Mouse (Mus musculus) T-helper 17 cell (primary cell): ENCODE results near the gene Hnrnpc.
"Not testable (repeated sequence)": the region's sequence is repeated elsewhere in the genome, so short reads cannot be mapped to it uniquely, and the experiment has no call there.

Experiments
- in situ Hi-C, 2 experiments: fragments of 300-600 bp; cut with MboI, MseI; formaldehyde crosslinking; loops; 1 replicate in 1 of 2; 2 replicates in 1 of 2; pipeline ENCODE4 v1.15.1; 2025; ENCODE audit warnings: high pct_unique_total_duplicates in 2 of 2

Gene Hnrnpc

DNA sequence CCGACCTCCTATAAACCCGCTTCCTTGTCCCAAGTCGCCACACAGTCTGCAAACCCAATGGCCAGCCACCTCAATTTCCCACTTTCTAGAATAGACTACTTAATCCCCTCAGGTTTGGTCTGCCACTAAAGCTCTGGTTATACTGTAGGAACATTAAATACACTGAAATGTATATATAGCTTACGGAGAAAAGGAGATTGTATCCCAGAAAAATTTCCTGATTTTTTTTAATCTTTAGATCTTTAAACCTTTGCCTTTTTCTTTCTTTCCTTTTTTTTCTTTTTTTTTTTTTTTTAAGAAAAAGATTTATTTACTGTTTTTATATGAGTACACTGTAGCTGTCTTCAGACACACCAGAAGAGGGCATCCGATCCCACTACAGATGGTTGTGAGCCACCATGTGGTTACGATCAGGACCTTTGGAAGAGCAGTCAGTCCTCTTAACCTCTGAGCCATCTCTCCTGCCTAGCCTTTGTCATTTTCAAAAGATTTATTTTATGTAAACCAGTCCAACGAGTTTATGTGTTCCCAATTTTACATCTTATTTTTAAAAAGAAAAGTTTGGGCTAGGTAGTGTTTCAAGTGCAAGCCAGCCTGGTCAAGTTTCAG is 953 bp upstream of the Hnrnpc start:
- in situ Hi-C loops, result no loop called here

DNA sequence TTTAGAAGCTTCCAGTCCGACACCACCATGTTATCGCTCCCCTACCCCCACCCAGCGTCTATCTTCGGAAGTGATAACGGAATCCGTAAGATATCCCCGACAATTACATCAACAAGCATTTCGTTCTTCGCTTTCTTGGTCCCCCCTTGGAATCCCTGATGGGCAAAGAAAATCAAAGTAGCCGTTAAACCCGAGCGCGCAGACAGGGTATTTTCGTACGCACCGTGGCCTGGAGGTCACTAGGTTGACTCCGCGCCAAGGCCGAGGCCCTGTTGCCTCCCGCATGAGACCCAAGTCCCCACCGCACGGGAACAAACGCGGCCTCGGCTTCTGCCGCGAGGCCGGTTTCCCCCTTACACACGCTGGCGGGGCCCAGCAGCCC is 363 bp downstream of the Hnrnpc start:
- in situ Hi-C loops, result no loop called here

DNA sequence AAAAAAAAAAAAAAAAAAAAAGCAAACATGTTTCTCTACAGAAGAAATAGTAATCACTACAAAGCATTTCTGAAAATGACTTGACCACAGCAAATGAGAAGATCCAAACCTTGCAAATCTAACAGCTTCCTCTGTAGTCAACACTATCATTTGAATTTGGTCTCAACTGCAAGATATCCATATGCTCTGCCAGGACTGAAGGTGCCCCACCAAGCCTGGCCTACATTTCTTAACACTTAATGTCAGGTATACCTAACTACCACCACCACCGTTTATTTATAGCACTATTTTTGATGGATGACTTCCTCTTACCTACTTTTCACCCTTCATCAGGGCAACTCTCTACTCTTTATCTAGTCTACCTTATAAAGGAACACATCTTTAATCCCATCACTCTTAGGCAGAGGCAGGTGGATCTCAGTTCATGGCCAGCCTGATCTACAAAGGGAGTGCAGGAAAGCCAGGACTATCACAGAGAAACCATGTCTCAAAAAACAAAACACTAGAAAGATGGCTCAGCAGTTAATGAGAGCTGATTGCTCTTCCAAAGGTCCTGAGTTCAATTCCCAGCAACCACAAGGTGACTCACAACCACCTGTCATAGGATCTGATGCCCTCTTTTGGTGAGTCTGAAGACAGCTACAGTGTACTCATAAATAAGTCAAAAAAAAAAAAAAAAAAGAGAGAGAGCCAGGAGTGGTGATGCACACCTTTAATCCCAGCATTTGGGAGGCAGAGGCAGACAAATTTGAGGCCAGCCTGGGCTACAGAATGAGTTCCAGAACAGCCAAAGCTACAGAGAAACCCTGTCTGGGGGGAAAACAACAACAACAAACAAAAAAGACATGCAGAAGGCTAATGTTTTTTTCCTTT is 2.3 kb downstream of the Hnrnpc start:
- in situ Hi-C loops, result no loop called here

DNA sequence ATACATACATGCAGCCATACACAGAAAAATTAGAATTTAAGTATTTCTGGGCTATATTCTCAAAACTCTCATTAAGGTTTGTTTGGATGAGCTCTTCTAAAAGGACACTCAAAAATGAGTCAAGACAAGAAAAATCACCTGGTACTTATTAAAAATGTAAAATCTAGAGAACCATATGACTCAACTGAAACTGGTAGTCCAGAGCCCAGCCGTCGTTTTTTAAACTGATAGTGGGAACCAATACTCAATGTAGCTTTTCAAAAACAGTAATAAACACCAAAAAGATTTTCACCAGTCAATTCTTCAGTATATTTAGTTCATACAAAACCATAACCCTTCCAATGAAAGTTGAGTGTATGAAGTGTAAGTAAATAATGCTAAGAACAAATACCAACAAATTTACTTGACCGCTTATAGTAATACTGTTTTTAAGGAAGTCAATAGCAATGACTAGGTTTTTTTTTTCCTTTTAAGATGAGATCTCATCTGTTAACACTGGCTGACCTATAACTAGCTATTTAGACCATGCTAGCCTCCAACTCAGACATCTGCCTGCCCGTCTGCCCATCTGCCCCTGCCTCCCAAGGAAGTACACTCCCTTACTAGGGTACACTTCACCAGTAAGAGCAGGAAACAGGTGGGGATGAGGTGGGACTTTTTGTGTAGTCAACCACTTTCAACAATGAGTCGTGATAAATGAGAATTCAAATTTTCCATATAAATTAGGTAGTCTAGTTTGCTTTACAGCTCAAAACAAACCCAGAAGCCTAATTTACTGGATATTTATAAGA is 3.5 kb downstream of the Hnrnpc start:
- in situ Hi-C loops, result no loop called here

DNA sequence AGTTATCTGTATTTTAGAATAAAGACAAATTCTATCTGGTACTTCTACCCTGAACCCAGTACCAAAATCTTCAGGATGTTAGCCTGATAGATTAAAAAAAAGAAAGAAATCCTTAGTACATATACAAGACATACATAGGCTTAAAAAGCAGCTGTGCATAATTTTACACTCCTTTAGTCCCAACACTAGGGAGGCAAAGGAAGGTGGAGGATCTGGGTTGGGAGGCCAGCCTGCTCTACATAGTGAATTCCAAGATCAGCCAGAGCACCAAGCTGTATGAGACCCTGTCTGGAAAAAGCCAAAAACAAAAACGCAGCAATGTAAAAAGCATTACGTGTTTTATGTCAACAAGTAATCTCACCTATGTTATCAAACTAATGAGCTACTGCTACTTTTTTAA is 4.3 kb downstream of the Hnrnpc start:
- in situ Hi-C loops, result no loop called here

DNA sequence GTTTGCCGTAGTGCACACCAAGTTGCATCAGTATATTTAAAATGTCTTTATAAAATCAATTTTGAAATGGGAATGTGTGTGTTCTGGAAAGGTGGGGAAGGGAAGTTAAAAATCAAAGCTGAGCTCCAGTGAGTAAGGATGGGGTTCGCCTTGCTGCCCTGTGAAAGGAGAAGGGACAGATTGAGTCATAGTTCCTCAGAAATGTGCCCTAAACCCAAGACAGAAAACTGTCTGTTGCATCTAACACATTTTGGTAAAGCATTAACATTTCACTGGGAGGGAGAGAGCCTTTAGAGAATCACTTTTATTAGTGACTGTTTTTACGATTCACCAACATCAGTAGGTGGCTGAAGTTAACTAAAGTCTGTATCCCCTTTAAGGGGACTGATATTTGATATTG is 5.4 kb downstream of the Hnrnpc start:
- in situ Hi-C loops, result not testable (repeated sequence)

DNA sequence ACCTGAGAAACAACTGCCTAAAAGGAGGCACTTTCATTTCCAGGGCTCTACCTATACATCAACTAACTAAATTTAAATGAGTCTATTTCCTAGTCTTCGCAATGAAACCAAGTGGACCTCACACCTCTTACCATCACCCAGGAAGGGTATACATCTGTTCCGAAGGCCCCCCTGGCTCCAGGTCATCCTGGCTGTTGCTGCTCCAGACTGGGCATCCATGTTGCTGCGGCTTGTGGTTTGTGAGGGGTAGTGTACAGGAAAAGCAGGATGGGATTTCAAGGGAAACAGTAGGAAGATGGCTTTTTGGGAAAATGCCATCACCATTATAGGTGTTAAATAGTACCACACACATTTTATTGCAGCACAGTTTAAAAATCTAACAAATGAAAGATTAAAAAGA is 6.6 kb downstream of the Hnrnpc start:
- in situ Hi-C loops, result not testable (repeated sequence)

DNA sequence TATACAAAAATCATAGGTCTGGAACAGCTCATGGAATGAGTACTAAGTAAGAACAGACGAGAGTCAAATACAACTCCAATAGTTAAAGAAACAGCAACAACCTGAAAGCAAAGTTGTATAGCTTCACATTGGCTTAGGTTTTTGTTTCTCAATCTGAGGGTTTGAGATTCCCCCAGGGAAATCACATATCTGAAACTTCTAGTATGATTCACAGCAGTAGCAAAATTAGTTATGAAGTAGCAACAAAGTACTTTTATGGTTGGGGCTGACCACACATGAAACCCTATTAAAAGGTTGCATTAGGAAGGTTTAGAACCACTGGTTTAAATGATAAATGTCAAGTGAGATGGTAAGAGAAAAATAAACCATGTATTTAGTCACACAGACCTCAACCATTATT is 9.3 kb downstream of the Hnrnpc start:
- in situ Hi-C loops, result no loop called here

DNA sequence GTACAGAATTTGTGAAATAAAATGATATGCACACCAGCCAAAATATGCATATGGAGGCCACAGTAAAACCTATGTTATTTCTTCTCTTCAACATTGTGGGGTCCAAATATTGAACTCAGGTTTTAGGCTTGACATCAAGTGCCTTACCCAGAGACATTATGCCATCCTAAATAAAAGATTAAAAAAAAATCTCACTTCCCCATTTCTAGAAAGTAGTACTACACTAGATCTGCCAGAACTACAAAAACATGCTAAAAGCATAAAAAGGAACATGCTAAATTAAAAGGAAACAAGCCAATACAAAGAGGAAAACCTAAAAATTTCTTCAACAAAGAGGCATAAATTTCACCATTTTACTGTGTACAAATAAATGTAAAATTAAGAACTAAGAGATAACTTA is 20.7 kb downstream of the Hnrnpc start:
- in situ Hi-C loops, result no loop called here

DNA sequence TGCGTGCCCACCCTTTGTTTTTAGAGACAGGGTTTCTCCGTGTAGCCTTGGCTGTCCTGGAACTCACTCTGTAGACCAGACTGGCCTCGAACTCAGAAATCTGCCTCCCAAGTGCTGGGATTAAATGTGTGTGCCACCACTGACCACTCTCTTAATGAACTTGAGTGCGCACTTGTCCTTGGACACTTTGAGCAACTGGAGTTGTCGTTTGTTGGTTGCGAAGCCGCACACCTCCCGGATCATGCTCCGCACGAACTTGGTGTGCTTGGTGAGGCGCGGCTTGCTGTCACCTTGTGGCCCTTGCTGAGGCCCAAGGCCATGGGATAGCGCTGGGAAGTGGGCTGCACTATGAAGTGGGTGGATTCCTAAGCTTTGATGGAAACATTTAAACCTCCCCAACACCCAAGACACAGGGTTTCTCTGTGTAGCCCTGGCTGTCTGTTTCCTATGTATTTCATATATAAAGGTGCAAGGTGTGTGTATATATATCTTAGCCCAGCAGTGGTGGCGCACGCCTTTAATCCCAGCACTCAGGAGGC is 32.2 kb downstream of the Hnrnpc start:
- in situ Hi-C loops, result loop anchor here in 1 of 2 experiments (5.0 kb wide), 2 partner anchors 64 to 106 kb away; no protein-coding TSS in a partner anchor

DNA sequence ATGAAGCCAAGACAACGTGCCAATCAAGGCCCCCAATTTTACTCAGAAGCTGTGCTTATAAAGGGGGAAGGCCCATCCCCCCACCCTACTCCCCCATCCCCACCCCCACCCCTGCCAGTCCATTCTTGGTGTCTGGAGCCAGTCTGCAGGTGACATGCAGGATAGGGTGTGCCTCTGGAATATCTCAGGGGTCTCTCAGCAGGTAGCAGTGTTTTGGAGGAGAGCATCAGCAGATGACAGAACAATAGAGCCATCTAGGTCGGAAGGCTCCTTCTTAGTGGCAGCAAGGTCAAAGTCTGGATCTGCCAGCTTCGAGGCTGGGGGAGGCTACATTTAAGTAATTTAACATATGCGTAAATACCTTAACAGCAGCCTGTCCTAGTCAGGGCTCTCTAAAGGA is 37.7 kb downstream of the Hnrnpc start:
- in situ Hi-C loops, result no loop called here

DNA sequence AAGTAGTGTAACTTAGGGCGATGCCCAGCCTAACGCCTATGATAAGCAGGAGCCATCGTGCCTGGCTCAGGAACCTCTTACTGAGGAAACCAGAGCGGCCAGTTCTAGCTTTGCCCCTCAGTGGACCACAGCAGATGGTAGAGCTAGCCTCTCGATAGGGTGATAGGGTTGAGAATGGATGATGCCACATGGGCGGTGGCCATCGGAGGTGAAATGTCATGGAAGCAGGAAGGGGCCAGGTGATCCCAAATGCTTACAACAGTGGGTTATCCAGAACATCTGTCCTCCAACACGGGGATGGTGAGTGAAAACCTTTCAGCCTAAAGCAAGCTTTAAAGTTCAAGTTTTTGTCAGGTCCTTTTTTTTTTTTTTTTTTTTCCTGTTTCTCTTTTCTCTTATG is 42.0 kb downstream of the Hnrnpc start:
- in situ Hi-C loops, result no loop called here

DNA sequence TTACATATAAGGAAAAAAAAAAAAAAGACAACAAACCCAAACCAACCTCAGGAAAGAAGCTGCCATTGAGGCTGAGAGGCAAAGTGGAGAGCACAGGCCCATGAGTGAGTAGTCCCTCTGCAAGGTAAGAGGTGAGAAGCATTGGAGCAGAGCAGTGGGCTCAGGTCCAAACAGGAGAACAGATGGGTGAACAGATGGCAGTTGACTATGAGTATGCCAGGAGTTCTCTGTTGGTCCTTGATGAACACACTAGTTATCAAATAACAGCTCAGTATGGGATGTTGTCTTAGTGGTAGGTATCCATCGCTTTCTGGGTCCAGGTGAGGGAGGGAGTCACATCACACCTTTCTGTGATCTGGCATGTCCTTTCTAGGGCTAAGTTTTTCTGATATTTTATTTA is 43.0 kb downstream of the Hnrnpc start:
- in situ Hi-C loops, result no loop called here

DNA sequence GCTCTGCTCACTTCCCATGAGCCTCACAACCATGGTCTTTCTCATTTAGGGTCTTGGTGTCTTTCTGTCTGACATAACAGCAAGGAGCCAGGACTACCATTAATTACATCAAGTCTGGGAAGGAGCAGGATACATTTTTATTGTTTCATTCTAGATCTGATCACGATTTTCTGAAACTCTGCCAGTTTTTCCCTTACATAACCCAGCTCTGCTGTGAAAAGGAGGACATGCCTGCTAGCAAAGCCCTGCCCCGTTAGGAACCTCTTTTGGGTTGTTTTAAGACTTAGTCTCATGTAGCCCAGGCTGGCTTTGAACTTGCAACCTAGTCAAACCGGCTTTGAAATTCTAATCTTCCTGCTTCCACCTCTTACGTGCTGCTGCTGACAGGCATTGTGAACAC is 43.8 kb downstream of the Hnrnpc start:
- in situ Hi-C loops, result no loop called here

DNA sequence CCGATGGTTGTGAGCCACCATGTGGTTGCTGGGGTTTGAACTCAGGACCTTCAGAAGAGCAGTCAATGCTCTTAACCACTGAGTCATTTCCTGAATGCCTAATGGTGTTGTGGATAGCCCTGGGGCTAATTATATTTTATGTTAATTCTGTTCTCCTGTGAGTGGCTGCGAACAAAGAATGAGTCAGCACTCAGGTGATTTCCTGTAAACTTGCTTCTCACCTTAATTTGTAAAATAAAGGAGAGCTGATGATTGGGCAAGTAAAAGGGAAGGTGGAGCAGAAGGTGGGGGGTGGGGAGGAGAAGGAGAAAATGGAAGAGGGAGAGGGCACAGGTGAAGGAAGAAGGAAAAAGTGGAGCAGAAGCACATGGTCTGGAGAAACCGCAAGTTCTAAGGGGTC is 51.1 kb downstream of the Hnrnpc start:
- in situ Hi-C loops, result not testable (repeated sequence)

DNA sequence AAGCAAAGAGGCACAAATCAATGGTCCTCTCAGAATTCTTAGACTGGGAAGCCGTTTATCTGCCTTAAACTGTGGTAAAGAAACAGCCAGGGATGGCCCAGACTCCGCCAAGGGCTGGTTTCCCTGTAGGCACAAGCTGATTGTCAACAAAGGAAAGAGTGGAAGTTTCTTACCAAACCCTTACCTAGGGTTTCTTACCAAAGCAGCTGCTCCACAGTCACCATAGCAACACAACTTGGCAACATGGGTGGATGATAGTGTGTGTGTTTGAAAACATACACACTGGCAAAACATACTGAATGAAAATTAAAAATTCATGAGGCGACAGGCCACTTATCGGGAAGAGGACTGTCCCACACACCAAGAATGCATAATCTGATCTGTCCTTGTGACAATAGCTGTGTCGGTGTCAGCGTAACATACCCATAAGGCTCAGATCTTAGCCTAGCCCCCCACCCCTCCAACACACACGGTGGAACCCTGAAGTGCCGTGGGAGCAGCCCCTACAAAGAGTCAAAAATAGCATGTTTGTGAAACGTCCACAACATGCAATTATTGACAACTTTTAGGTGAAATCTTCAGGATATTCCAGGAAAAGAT is 57.8 kb downstream of the Hnrnpc start:
- in situ Hi-C loops, result no loop called here

DNA sequence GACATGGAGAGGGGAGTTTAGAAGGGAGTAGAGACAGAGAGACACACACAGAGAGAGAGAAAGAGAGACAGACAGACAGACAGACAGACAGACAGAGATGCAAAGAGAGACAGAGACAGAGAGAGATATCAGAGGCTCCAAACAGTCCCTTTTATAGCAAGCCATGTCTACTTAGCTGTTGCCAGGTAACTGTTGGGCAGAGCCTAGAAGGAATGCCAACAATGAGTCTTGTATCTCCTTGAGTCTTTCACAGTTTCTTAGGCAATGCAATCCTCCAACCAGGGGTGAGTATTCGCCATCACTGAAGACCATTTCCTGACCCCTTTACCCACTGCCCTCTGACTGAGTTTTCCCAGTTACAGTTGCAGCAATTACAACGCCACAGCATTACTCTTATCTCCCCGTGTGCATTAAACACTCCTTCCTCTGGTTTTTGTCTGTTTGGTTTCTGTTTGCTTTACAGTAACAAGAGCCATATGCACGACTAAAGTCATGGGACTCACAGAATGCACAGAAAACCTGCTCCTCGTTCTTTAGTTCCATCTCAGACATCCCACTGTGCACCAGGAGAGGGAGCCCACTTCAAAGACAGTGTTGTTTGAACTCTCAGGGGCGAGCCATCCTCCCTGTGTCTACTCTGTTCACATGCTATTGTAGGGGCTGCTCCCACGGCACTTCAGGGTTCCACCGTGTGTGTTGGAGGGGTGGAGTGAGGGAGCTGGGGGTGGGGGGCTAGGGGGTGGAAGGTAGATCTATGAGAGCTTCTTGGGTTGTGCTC is 58.7 kb downstream of the Hnrnpc start:
- in situ Hi-C loops, result no loop called here

DNA sequence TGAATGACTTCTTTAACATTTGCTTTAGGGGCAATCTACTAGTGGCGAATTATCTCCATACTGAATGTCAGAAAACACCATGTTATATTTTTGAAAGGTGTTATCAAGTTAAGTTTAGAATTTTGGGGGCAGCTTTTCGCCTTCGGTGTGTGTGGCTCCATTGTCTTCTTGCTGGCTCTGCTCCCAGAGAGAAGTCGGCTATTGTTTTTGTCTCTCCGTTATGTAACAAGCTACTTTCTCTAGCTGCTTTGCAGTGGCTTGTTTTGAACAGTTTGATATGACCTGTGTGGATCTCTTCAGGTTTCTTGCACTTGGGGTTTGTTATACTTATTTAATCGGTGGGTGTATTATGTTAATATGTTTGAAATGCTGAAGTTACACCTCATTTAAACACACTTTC is 60.4 kb downstream of the Hnrnpc start:
- in situ Hi-C loops, result no loop called here

DNA sequence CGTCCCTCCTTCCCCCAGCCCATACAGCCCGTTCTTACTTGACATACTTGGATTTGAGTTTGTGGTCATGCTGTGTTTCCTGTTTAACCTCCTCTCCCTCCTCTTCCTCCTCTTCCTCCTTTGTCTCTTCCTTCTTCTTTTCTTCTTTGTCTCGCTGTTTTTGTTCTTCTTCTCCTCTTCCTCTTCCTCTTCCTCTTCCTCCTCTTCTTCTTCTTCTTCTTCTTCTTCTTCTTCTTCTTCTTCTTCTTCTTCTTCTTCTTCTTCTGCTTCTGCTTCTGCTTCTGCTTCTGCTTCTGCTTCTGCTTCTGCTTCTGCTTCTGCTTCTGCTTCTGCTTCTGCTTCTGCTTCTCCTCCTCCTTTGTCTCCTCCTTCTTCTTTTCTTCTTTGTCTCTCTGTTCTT is 61.5 kb downstream of the Hnrnpc start, which contains the start of gene Olfr221:
Olfr221 (minus strand) TSS at position 101 of the 400 bp plus-strand sequence.
- in situ Hi-C loops, result not testable (repeated sequence)

DNA sequence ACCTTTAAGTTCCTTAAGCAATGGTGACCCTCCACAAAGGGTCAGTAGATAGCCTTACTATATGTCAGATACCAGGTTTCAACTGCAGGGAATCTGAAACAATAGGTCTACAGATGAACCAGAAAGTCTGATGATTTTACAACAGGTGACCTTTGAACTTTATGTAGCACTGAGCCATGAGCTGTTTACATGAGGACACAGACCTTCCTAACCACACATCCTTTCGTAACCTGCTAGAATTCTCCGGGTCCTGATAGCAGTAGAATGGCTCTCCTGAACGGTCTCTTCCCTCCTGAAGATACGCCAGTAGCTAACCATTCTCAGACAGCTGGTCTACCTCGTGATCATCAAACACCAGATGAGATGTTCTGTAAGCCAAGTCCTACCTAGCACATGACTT is 64.5 kb downstream of the Hnrnpc start:
- in situ Hi-C loops, result no loop called here

DNA sequence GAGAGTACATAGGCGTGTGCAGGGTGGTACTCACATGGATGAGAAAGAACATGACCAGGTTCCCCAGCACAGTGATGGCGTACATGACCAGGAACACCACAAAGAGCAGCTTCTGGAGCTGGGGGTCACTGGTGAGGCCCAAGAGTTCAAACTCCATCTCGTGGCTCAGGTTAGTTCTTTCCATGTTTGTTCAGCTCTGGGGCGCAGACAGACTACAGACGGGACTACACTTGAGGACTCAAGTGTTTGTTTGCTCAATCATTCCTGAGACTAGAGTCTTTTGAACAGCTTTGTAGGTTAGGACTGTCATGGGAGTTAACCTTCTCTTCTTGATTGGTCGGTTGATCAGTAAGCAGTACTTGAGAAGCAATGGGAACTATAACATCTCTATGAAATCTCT is 67.9 kb downstream of the Hnrnpc start:
- in situ Hi-C loops, result no loop called here
